Mouse (Mus musculus) granulocyte monocyte progenitor cell, adult 5-6 weeks (primary cell): ENCODE measurements around the gene Gm10065. TPM values are rescaled to one million over a fixed set of nuclear protein-coding genes. Genes with fewer than 3 reads are reported as not detected.

Source experiments
- ATAC-seq: replicated peaks from 2 replicates; pipeline ENCODE4 v1.8.0; 2016; ENCODE audit warnings: mild to moderate bottlenecking, moderate TSS enrichment, inconsistent platforms; ENCODE audit not compliant: poor library complexity, severe bottlenecking
- total RNA-seq, 2 experiments: library from RNA; stranded (forward) in 1 of 2; stranded (reverse) in 1 of 2; fragments of 200-712, 200-1000 nt in 1 of 2; fragments of >200 nt in 1 of 2; fragmentation: Nextera tagmentation in 1 of 2; gene quantifications; 2 replicates each; pipeline ENCODE4 v1.2.3; 2014 to 2017

Gene Gm10065
- total RNA-seq, 2 experiments from 2014 or later = not detected

DNA sequence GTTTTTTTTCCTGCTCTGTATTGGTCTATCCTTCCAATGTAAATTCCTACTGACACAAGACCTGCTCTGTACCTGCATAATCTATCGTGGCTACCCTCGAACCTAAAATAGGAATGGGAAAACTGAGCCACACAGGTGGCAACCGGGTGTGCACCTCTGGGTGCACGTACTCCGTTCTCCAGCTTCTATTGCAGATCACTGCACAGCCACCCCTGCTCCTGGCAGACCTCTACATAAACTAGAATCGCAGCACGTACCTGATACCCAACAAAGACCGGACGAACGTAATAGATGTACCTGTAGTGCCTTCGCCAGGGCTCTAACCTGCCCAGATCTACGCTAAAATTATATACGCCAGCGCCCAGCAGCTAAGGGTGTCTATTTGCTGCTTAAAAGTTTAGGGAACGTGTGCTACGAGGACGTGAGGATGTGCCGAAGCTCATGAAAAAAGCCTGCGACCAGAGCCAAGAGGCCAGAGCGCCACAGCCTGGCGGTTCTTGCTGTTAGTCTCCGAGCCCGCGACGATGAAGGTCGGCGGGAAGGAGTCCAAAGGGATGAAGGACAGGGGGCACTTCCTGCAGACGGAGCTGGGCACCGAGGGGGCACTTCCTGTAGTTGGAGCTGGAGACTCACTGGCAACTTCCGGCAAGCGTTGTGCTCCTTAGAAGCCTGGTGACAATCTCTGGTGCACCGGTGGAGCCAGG lies 38.6 kb downstream of the Gm10065 start, which contains the start of gene Pgbd1:
TSS of gene Pgbd1 (minus strand) at position 556 of the 704 bp plus-strand sequence.
- ATAC-seq = peak; percentile 95

DNA sequence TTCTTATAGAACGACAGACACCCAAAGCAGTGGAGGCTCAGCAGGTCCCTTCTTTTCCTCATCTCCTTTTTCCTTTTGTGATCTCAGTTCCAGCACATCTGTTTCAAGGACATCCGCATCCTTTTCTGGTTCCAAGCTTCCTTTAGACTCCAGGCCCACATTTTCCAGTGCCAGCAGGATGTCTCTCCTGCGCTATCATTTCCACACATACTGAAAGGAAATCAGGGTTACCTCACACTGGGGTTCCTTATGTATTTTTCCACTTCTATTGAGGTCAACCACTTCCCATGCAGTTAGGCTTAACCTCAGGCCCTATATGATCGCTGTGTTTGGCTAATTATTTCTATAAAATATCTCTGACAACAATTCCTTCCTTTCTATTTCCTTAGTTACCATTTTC lies 43.8 kb downstream of the Gm10065 start:
- no peak; the same call in 1 of the 2 replicates for ATAC-seq

Other genes with a start within 250 kb of the Gm10065 start
- gene Gpx5, start 186.7 kb downstream of the Gm10065 start, total RNA-seq (2014; fragmentation: Nextera tagmentation) = not detected in 2 replicates
- gene Gpx5, start 186.7 kb downstream of the Gm10065 start, total RNA-seq (2017) = not detected in 2 replicates
- gene Gpx6, start 167.3 kb downstream of the Gm10065 start, total RNA-seq (2014; fragmentation: Nextera tagmentation) = not detected in 2 replicates
- gene Gpx6, start 167.3 kb downstream of the Gm10065 start, total RNA-seq (2017) = not detected in 2 replicates
- gene Olfr1367, start 132.5 kb downstream of the Gm10065 start, total RNA-seq (2014; fragmentation: Nextera tagmentation) = not detected in 2 replicates
- not detected in 2 replicates for gene Olfr1367, start 132.5 kb downstream of the Gm10065 start, total RNA-seq (2017)
- 8.4 and 8.6 TPM in 2 replicates for gene Zscan12, start 116.6 kb downstream of the Gm10065 start, total RNA-seq (2014; fragmentation: Nextera tagmentation)
- gene Zscan12, start 116.6 kb downstream of the Gm10065 start, total RNA-seq (2017) = 11.1 and 20.0 TPM in 2 replicates
- 41.4 and 46.5 TPM in 2 replicates for gene Zkscan3, start 76.7 kb downstream of the Gm10065 start, total RNA-seq (2014; fragmentation: Nextera tagmentation)
- gene Zkscan3, start 76.7 kb downstream of the Gm10065 start, total RNA-seq (2017) = 29.1 and 33.0 TPM in 2 replicates
- gene Pgbd1, start 38.4 kb downstream of the Gm10065 start, total RNA-seq (2014; fragmentation: Nextera tagmentation) = 0.71 and 3.2 TPM in 2 replicates
- 0.93 and 2.0 TPM in 2 replicates for gene Pgbd1, start 38.4 kb downstream of the Gm10065 start, total RNA-seq (2017)
- 19.5 and 21.5 TPM in 2 replicates for gene Zscan26, start 25.7 kb downstream of the Gm10065 start, total RNA-seq (2014; fragmentation: Nextera tagmentation)
- 18.7 and 22.5 TPM in 2 replicates for gene Zscan26, start 25.7 kb downstream of the Gm10065 start, total RNA-seq (2017)
- gene Nkapl, start 10.9 kb downstream of the Gm10065 start, total RNA-seq (2014; fragmentation: Nextera tagmentation) = 0.43 TPM in 1 of 2 replicates, not detected in the other
- not detected in 2 replicates for gene Nkapl, start 10.9 kb downstream of the Gm10065 start, total RNA-seq (2017)
- 0.81 TPM in 1 of 2 replicates, not detected in the other for gene Zkscan4, start 534 bp downstream of the Gm10065 start, total RNA-seq (2014; fragmentation: Nextera tagmentation)
- 0.72 and 0.73 TPM in 2 replicates for gene Zkscan4, start 534 bp downstream of the Gm10065 start, total RNA-seq (2017)
- 0.21 and 1.2 TPM in 2 replicates for gene AK157302, start 15.8 kb upstream of the Gm10065 start, total RNA-seq (2014; fragmentation: Nextera tagmentation)
- 1.1 TPM in 1 of 2 replicates, not detected in the other for gene AK157302, start 15.8 kb upstream of the Gm10065 start, total RNA-seq (2017)
- gene Gm11273, start 22.0 kb upstream of the Gm10065 start, total RNA-seq (2014; fragmentation: Nextera tagmentation) = 7.3 and 7.9 TPM in 2 replicates
- gene Gm11273, start 22.0 kb upstream of the Gm10065 start, total RNA-seq (2017) = 4.4 and 6.8 TPM in 2 replicates
- gene Zkscan8, start 51.7 kb upstream of the Gm10065 start, total RNA-seq (2014; fragmentation: Nextera tagmentation) = 10.9 TPM in 2 replicates
- 7.3 and 7.8 TPM in 2 replicates for gene Zkscan8, start 51.7 kb upstream of the Gm10065 start, total RNA-seq (2017)
- gene Olfr1366, start 63.4 kb upstream of the Gm10065 start, total RNA-seq (2014; fragmentation: Nextera tagmentation) = not detected in 2 replicates
- not detected in 2 replicates for gene Olfr1366, start 63.4 kb upstream of the Gm10065 start, total RNA-seq (2017)
- gene Olfr1535, start 80.5 kb upstream of the Gm10065 start, total RNA-seq (2014; fragmentation: Nextera tagmentation) = not detected in 2 replicates
- gene Olfr1535, start 80.5 kb upstream of the Gm10065 start, total RNA-seq (2017) = not detected in 2 replicates
- gene Olfr1364, start 102.3 kb upstream of the Gm10065 start, total RNA-seq (2014; fragmentation: Nextera tagmentation) = not detected in 2 replicates
- gene Olfr1364, start 102.3 kb upstream of the Gm10065 start, total RNA-seq (2017) = not detected in 2 replicates
- gene Olfr1362, start 134.6 kb upstream of the Gm10065 start, total RNA-seq (2014; fragmentation: Nextera tagmentation) = not detected in 2 replicates
- not detected in 2 replicates for gene Olfr1362, start 134.6 kb upstream of the Gm10065 start, total RNA-seq (2017)
- gene Olfr11, start 163.1 kb upstream of the Gm10065 start, total RNA-seq (2014; fragmentation: Nextera tagmentation) = not detected in 2 replicates
- gene Olfr11, start 163.1 kb upstream of the Gm10065 start, total RNA-seq (2017) = not detected in 2 replicates
- gene Olfr1361, start 183.9 kb upstream of the Gm10065 start, total RNA-seq (2014; fragmentation: Nextera tagmentation) = not detected in 2 replicates
- gene Olfr1361, start 183.9 kb upstream of the Gm10065 start, total RNA-seq (2017) = not detected in 2 replicates
- gene Olfr1360, start 198.0 kb upstream of the Gm10065 start, total RNA-seq (2014; fragmentation: Nextera tagmentation) = not detected in 2 replicates
- gene Olfr1360, start 198.0 kb upstream of the Gm10065 start, total RNA-seq (2017) = not detected in 2 replicates
- gene Olfr1359, start 218.7 kb upstream of the Gm10065 start, total RNA-seq (2014; fragmentation: Nextera tagmentation) = not detected in 2 replicates
- not detected in 2 replicates for gene Olfr1359, start 218.7 kb upstream of the Gm10065 start, total RNA-seq (2017)
- gene Hist1h2bl, start 236.7 kb upstream of the Gm10065 start, total RNA-seq (2014; fragmentation: Nextera tagmentation) = 210 and 236 TPM in 2 replicates
- 416 and 515 TPM in 2 replicates for gene Hist1h2bl, start 236.7 kb upstream of the Gm10065 start, total RNA-seq (2017)
- 17.2 TPM in 1 of 2 replicates, not detected in the other for gene Hist1h2ai, start 237.0 kb upstream of the Gm10065 start, total RNA-seq (2014; fragmentation: Nextera tagmentation)
- 2,072 and 5,185 TPM in 2 replicates for gene Hist1h2ai, start 237.0 kb upstream of the Gm10065 start, total RNA-seq (2017)
- 4.5 TPM in 1 of 2 replicates, not detected in the other for gene Hist1h3h, start 238.2 kb upstream of the Gm10065 start, total RNA-seq (2014; fragmentation: Nextera tagmentation)
- gene Hist1h3h, start 238.2 kb upstream of the Gm10065 start, total RNA-seq (2017) = 334 and 360 TPM in 2 replicates
- 123 and 125 TPM in 2 replicates for gene Hist1h2bm, start 242.6 kb upstream of the Gm10065 start, total RNA-seq (2014; fragmentation: Nextera tagmentation)
- gene Hist1h2bm, start 242.6 kb upstream of the Gm10065 start, total RNA-seq (2017) = 554 and 641 TPM in 2 replicates